Mouse (Mus musculus) midbrain, embryonic 11.5 days (tissue): ENCODE measurements at regions not wholly inside any gene's neighbourhood (a gene's known extent, or its start where the extent isn't known, plus 50 kb on each side); places are given as distances from the start of the nearest gene placed in this dataset.

Source experiments
- ATAC-seq: fragments of 200-750 bp; cut with Nextera tagmentation; 2 replicates; pipeline ENCODE4 v1.8.0; 2017; ENCODE audit warnings: moderate TSS enrichment, moderate library complexity; ENCODE audit not compliant: low FRiP score
- DNase-seq: peaks from one replicate; pipeline ENCODE4 v3.0.0; 2015; ENCODE audit warnings: low spot score; ENCODE audit errors: missing footprints
- H3K27ac ChIP-seq: fragments of 300-500 bp; sonication (generic); 2 replicates; pipeline ENCODE4 v1.5.1; 2014; ENCODE audit warnings: low read depth, low read length
- H3K27me3 ChIP-seq: fragments of 300-500 bp; sonication (generic); 2 replicates; pipeline ENCODE4 v1.6.1; 2014; ENCODE audit warnings: mild to moderate bottlenecking, low read length, moderate library complexity, mixed read lengths; ENCODE audit not compliant: control insufficient read depth, insufficient read depth
- H3K36me3 ChIP-seq: fragments of 300-500 bp; sonication (generic); 2 replicates; pipeline ENCODE4 v1.6.1; 2014; ENCODE audit warnings: mild to moderate bottlenecking, low read length, moderate library complexity, mixed read lengths; ENCODE audit not compliant: control insufficient read depth, insufficient read depth
- H3K4me1 ChIP-seq: fragments of 300-500 bp; sonication (generic); 2 replicates; pipeline ENCODE4 v1.6.1; 2014; ENCODE audit warnings: low read length; ENCODE audit not compliant: control insufficient read depth, insufficient read depth
- H3K4me2 ChIP-seq: fragments of 300-500 bp; sonication (generic); 2 replicates; pipeline ENCODE4 v1.6.1; 2014; ENCODE audit warnings: mild to moderate bottlenecking, moderate library complexity
- H3K4me3 ChIP-seq: fragments of 300-500 bp; sonication (generic); 2 replicates; pipeline ENCODE4 v1.5.1; 2014; ENCODE audit warnings: low read depth, low read length
- H3K9ac ChIP-seq: fragments of 300-500 bp; sonication (generic); 2 replicates; pipeline ENCODE4 v1.6.1; 2014; ENCODE audit warnings: low read length
- H3K9me3 ChIP-seq: fragments of 300-500 bp; sonication (generic); 2 replicates; pipeline ENCODE4 v1.6.1; 2016; ENCODE audit warnings: low read length; ENCODE audit not compliant: control insufficient read depth
- WGBS: fragments of 180-500 bp; shearing (Covaris S2); extraction: QIAGEN DNeasy Blood & Tissue Kit; methylation state at CpG from one replicate; pipeline ENCODE4 v1.1.7; 2014; 5-methylcytosine and 5-hydroxymethylcytosine counted together

DNA sequence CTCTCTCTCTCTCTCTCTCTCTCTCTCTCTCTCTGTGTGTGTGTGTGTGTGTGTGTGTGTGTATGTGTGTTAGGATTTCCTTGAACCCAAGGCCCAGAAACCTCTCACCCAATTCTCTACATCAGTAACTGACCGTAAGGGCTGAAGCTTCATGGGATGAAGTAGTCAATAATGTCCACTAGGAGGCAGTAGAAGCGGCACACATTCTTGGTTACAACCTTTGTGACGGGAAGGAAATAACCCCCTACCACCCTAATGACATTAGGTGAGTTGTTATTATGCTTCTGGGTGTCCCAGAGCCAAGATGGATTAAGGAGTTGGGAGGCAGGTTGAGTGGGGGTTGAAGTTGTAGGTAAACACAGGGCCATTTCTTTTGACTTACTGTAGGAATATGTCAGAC, 55.5 kb upstream of the Itprid1 start:
- H3K27me3 ChIP-seq, result no peaks in the 10 kb centered on the region
- H3K4me1 ChIP-seq, result no peaks in the 10 kb centered on the region
- no peak overlapping the region for H3K4me3 ChIP-seq
- H3K9me3 ChIP-seq, result no peaks in the 10 kb centered on the region
- ATAC-seq, result no peak
- H3K4me2 ChIP-seq, result no peak overlapping the region
- H3K36me3 ChIP-seq, result no peaks in the 10 kb centered on the region
- no peak overlapping the region for H3K27ac ChIP-seq
- peak; percentile 70 for DNase-seq
- no peak overlapping the region for H3K9ac ChIP-seq
- WGBS, result 54% methylated on average over 3 of the region's 3 CpGs

DNA sequence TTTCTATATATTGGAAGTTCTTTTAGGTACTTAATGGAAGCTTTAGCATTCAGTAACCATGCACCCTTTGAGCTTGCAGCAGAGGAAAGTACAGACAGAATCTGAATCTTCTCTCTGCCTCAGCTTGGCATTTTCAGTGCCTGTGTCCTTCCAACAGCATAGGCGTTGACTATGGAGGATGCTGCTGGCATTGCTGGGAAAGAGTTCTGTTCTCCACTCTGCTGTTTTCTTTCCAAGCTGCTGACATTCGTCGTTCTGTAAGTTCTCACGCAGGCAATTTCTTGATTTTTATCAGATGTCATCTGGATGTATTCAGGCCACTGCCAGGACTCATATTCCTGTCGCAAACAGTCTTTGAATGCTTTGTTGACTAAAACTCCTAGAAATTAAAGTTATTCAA, 61.2 kb upstream of the Itprid1 start:
- 86% methylated on average over 5 of the region's 5 CpGs for WGBS
- ATAC-seq (no peak), DNase-seq (no peak)
- Histone ChIP-seq H3K4me3 (no peak overlapping the region), H3K27me3 (no peaks in the 10 kb centered on the region), H3K4me1 (no peaks in the 10 kb centered on the region), H3K4me2 (no peak overlapping the region), H3K9ac (no peak overlapping the region), H3K27ac (no peak overlapping the region), H3K36me3 (no peaks in the 10 kb centered on the region), H3K9me3 (no peaks in the 10 kb centered on the region)

DNA sequence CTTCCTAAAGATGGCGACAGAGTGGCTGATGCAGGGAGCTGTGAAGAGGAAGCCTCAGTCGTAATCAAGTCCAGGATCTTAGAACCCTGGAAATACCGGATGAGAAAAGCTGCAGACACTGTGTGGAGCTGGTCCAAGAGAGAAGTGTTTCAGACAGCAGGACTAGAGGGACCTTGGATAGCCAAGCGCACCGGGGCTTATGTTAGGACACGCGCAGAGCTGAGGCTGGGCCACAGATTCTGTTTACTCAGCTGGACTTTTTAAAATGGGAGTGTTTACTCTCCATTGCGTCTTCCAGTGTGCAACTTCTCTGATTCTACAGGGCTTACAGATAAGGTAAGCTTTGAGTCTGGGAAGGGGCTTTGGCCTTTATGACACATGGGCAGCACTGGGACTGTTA, 66.4 kb upstream of the Itprid1 start:
- Histone ChIP-seq H3K4me1 (no peaks in the 10 kb centered on the region), H3K4me3 (no peak overlapping the region), H3K9ac (no peak overlapping the region), H3K27me3 (no peaks in the 10 kb centered on the region), H3K4me2 (no peak overlapping the region), H3K36me3 (no peaks in the 10 kb centered on the region), H3K27ac (no peak overlapping the region), H3K9me3 (no peaks in the 10 kb centered on the region)
- WGBS, result 70% methylated on average over 8 of the region's 8 CpGs
- ATAC-seq, result no peak
- DNase-seq, result peak; percentile 76

DNA sequence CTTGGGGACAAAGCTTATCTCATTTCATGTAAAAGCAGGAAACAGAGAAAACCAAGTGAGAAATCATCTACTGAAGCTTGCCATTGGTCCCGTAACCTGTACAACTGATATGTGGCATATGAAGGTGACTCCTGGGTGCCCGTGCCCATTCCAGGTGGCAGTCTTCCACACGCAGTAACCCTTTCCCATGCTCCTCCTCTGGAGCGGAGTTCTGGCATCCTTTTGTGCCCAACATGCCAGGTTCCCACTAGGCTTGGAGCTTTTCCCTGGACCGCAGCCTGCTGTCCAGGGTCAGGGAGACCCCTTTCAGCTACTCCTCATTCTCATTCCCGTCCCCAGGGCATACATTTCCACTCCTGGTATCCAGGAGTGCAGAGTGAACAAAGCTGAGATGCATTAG, 74.4 kb upstream of the Neurod6 start:
- no peak for ATAC-seq
- Histone ChIP-seq H3K4me1 (no peaks in the 10 kb centered on the region), H3K4me2 (no peak overlapping the region), H3K36me3 (no peaks in the 10 kb centered on the region), H3K4me3 (no peak overlapping the region), H3K9me3 (no peaks in the 10 kb centered on the region), H3K27ac (no peak overlapping the region), H3K9ac (no peak overlapping the region), H3K27me3 (no peaks in the 10 kb centered on the region)
- WGBS, result 90% methylated on average over 6 of the region's 6 CpGs
- DNase-seq, result no peak

DNA sequence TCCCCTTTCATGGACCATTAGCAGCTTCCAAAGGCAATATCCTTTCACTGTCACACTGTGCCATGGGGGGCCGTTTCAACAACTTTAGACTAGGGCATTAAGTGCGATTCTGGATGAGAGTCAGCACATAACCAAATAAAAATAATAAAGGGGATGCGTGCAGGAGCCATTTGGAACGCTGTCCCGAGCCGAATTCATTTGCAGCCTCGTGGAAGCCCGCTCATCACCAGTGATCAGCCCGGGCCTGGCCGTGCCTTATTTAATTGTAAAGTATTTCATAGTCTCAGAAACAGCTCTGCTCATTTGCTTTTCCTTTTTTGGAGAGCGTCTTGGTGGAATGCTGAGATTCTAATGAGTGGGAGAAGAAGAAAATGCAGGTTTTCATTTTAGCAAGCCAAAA, 69.8 kb upstream of the Neurod6 start:
- H3K9ac ChIP-seq, result no peak overlapping the region
- H3K9me3 ChIP-seq, result no peaks in the 10 kb centered on the region
- ATAC-seq (no peak), DNase-seq (no peak)
- no peak overlapping the region for H3K4me2 ChIP-seq
- no peaks in the 10 kb centered on the region for H3K4me1 ChIP-seq
- H3K4me3 ChIP-seq, result no peak overlapping the region
- 92% methylated on average over 11 of the region's 11 CpGs for WGBS
- H3K36me3 ChIP-seq, result no peaks in the 10 kb centered on the region
- no peaks in the 10 kb centered on the region for H3K27me3 ChIP-seq
- no peak overlapping the region for H3K27ac ChIP-seq

DNA sequence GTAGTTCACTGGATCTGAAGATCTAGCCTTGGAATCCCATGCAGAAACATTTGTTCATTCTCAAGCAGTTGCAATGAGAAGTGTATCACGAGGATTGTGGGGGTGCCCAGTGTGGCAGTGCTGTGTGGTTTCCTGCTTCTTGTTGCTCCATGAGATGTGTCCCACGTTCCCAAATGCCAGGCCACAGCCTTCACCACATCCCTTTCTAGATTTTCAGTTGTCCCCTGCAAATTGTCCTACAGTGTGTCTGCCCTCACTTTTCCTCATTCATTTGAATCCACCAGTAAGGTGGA, 64.7 kb upstream of the Neurod6 start:
- H3K27ac ChIP-seq, result no peak overlapping the region
- no peaks in the 10 kb centered on the region for H3K27me3 ChIP-seq
- H3K4me2 ChIP-seq, result no peak overlapping the region
- no peak overlapping the region for H3K9ac ChIP-seq
- H3K9me3 ChIP-seq, result no peaks in the 10 kb centered on the region
- 63% methylated on average over 2 of the region's 2 CpGs for WGBS
- no peaks in the 10 kb centered on the region for H3K36me3 ChIP-seq
- ATAC-seq (no peak), DNase-seq (no peak)
- no peak overlapping the region for H3K4me3 ChIP-seq
- no peaks in the 10 kb centered on the region for H3K4me1 ChIP-seq

DNA sequence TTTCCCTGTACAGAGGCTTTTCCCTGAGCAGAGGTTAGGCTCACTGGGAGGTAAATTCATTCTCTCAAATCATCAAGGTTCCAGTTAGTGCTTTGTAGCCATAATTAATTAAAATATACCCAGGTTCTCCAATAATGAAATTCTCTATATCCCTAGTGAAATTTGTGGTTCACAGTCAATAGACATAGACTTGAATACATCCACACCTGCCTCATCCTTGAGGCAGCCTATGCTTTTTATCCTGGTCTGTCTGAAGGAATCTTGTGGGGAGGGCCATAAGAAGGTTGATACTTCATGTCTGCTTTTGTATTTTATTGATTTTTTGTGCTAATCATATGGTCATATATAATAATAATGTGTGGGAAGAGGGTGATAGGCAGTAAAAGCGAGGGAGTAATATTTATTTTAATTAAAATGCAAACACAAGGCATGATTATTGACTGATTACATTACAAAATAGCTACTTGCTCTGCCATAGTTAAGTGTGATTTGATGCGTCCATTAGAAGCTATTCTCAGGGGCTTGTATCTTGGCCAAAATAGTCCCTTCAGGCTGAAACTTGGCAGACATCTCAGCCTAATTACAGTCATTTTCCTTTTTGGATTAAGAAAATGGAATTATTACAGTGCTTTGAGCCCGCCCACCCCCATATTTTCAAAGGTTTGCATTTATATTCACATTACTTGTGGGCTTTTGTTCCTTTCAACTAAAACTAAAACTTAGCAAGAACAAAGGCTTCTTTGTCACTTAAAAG, 64.2 kb upstream of the Neurod6 start:
- Histone ChIP-seq H3K9ac (no peak overlapping the region), H3K27me3 (no peaks in the 10 kb centered on the region), H3K4me3 (no peak overlapping the region), H3K9me3 (no peaks in the 10 kb centered on the region), H3K4me1 (no peaks in the 10 kb centered on the region), H3K36me3 (no peaks in the 10 kb centered on the region), H3K4me2 (no peak overlapping the region), H3K27ac (no peak overlapping the region)
- 88% methylated on average over 3 of the region's 3 CpGs for WGBS
- ATAC-seq (no peak), DNase-seq (no peak)

DNA sequence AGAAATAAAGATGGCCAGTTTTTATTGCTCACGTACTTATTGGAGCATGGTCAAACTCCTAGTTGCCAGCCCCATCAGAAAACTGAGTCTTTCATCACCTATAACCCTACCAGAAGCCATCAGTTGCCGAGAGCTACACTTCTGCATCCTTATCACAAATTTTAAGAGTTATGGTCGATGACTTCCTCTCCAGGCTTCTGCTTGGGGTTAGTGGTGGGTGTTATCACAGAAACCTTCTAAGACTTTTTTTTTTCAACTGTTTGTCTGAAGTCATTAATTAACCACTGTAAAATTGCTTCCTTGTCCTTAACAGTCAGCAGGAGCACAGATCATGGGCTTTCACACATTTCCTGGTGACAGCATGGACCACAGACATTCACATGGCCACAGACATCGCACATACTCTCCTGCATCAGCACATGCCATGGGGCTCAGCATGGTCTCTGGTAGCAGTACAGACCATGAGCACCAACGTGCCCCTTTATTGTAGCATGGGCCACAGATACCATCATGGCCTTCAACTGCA, 50.3 kb upstream of the Neurod6 start:
- Histone ChIP-seq H3K9me3 (no peaks in the 10 kb centered on the region), H3K27ac (no peak overlapping the region), H3K4me1 (no peaks in the 10 kb centered on the region), H3K9ac (no peak overlapping the region), H3K4me2 (no peak overlapping the region), H3K4me3 (no peak overlapping the region), H3K27me3 (no peaks in the 10 kb centered on the region), H3K36me3 (no peaks in the 10 kb centered on the region)
- no peak for DNase-seq
- no peak for ATAC-seq
- WGBS, result 86% methylated on average over 5 of the region's 5 CpGs
